Mouse (Mus musculus): Measurements from ENCODE around the gene Gm28490. TPM values are rescaled to one million over a fixed set of nuclear protein-coding genes. Genes with fewer than 3 reads are reported as not detected.
"Not testable (repeated sequence)": the region's sequence is repeated elsewhere in the genome, so short reads cannot be mapped to it uniquely, and the experiment has no call there.

The Gm28490 gene
- total RNA-seq (2021): not detected

DNA sequence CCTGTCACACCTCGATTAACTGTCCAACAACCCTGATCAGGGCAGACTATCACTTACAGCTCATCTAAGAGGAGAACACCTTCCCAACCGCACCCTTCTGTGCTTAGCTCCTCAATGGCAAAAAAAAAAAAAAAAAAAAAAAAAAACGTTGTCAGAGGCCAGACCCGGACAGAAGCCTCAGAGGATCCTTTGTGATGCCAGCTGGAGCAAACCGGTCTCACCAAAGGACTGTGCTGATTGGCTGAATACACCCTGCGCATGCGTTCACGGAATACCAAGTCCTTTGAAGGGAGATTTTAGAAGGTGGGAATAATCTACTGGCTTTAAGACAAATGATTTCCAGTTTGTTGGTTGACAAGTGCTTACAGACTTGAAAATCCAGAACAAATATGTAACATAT lies at the start of gene Gm28490:
Gene Gm28490 (minus strand): TSS at position 101 of the 400 bp plus-strand sequence.
- intact Hi-C loops (cut with DNase I); DNase-seq: not testable (repeated sequence)
